Mouse (Mus musculus) urinary bladder, postnatal 4 days (tissue): ENCODE measurements around the gene Oaz2.

ENCODE experiments used
- DNase-seq, 2 experiments: peaks; one replicate each; pipeline ENCODE4 v3.0.0; 2021 to 2022; ENCODE audit warnings: low spot score in 2 of 2

The Oaz2 gene

DNA sequence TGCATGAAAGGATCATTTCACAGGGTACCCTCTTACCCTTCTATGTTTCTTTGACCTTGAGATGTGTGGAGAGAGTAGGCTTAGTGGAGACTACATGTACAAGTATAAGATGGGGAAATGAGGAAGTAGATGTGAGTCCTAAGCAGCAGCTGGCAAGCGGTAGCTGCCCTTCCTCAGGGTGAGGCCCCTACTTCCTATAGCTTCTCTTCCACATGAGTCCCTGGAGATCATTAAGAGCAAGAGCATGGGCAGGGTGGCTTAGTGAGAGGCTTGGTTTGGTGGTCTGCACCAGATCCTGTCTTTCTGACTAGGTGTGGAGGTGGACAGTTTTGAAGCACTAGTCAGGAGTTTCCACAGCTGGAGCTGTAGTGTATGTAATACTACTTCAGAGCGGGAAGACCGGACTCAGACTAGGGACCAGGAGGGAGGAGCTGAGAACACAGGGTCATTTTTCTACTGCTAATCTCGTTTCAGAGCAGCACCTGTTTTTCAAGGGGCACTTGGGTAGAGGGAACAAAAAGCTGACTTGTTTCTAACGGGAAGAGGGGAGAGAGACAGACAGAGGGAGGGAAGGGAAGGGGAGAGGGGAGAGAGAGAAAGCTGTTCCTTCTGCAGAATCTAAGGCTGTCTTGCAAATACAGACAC lies 25.3 kb downstream of the Oaz2 start:
- no peak for DNase-seq

DNA sequence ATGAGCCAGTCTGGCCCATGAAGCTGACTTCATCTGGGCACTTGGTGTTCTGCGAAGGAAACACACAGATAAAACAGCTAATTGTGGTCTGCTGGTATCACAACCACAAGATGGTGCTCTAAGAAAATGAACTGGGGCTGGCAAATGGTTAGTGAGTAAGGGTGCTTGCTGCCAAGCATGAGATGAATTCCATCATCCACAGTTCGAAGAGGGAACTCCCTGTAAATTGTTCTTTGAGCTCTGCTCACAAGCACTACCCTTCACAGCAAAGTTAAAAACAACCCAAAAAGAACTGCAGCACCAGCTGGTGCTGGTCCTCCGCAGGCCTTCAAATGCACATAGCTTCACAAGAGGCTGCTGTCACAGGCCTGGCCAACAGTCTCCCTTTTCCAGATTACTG lies 27.8 kb downstream of the Oaz2 start:
- DNase-seq: no peak

DNA sequence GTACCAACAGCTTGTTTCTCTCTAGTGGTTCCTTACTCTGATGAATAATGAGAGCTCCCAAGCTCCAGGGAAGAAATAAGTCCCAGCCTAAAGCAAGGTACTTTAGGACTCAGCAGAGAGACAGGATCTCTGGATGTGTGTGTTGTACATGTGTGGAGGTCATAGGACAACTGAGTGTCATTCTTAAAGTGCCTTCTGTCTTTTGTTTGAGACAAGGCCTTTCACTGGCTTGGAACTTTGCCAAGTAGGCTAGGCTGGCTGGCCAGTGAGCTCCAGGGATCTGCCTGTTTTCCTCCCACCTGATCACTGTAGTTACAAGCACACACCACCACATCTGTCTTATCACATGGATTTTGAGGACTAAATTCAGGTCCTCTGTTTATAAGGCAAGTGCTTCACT lies 28.5 kb downstream of the Oaz2 start:
- no peak for DNase-seq

DNA sequence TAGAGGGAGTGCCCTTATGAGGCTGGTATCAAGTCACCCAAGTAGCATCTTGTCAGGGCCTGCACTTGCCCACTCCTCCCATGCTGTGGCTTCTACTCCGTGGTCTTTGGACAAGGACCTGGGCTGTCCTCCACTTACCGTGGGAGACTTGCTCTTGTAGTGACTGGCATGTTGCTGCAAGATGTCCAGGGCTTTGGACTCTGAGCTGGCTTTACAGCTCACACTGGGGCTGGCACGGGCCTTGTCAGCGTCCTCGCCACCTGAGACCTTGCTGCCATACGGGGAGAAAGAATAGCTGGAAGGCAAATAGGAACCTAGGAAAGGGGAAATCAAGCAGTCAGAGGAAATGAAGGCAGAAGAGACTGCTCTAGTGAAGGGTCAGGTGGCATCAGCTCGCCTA lies 29.6 kb downstream of the Oaz2 start:
- DNase-seq: no peak

DNA sequence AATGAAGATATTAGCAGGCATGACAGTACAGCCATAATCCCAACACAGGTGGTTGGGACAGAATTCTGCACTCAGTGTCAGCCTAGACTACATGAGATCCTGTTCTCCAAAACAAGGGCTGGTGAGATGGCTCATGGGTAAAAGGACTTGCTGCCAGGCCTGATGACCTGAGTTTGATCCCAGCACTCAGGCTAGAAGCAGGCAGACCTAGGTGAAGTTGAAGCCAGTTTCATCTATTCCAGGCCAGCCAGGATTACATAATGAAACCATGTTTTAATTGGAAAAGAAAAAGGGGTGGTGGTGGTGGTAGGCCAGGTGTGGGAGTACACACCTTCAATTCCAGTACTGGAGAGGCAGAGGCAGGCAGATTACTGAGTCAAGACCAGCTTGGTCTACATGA lies 30.2 kb downstream of the Oaz2 start:
- no peak for DNase-seq

DNA sequence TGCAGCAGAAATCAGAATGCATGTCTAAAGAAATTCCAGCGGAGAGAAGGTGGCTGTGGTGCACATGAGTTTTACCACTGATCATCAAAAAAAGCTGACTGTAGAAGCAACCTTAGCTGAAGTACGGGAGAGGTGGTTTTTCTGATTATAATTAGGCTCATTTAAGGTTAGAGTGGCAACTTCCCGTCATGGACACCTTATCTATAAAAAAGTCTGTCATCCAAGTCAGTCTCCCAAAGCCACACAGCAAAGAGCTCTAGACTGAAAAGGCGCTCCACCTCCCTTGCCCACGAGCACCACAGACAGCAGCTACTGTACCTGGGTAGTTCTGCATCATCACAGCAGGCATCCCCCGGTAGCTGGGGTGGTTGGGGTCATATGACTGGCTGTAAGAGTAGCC lies 32.7 kb downstream of the Oaz2 start:
- no peak for DNase-seq

DNA sequence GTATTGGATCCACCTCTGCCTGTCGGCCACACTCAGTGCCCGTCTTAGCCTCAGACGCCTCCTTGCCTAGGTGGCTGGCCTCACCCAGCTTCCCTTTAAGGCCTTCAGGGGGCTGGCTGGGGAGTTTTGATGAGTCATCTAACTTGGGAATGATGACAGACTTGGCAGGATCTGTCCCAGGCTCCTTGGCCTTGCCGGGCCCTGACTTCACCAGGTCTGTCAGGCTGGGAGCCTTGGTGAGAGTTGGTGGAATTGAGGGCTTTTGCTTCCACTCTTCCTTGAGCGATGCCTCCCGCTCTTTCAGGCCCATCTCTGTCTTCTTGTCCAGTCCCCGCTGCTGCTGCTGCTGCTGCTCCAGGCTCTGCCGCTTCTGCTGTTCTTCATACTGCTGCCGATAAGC lies 34.5 kb downstream of the Oaz2 start:
- DNase-seq: no peak

DNA sequence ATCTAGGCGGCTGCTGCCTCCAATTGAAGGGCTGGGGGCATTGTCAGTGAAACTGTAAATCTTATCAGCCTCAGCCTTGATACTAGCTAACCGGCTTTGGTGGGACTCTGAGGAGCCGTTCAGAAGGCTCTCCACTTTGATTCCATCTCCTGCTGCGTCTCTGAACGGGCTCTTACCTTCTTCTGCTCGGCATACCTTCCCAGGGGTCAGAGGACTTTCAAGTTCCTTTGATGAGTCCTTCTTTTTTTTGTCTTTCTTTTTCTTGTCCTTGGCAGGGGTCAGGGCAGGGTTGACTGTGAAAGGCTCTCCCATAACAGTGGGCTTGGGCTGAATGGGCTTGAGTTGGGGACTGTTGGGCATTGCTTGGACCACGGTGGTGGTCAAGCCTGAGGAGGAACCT lies 35.4 kb downstream of the Oaz2 start:
- no peak for DNase-seq

DNA sequence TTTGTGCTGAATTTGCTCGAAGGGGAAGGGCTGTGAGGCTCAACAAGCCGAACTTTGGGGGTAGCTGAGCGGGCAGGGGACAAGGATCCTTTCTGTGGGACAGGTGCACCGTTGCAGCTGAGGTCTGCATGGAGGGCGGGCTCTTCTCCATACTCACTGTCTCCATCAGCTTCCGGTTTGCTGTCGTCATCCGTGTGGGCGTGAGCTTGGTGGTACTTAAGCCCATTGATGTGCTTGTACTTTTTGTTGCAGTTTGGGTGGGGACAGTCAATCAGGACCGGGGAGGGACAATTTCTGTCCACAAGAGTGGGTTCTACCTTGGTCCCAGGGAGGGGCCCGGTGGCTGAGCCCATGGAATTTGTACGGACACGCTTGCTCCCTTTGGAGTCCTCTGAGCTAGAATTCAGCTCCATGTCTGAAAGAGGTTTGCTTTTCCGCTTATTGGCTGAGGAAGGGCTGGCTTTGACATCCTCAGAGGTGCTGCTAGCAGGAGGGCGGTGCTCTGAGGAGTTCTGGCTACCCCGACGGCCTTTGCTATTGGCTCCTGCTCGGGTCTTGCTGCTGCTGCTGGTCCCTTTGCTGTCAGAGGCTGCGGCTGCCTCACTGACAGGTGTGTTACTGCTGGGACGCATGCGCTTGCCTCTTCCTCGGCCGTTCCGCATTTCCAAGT lies 36.3 kb downstream of the Oaz2 start:
- DNase-seq: no peak

DNA sequence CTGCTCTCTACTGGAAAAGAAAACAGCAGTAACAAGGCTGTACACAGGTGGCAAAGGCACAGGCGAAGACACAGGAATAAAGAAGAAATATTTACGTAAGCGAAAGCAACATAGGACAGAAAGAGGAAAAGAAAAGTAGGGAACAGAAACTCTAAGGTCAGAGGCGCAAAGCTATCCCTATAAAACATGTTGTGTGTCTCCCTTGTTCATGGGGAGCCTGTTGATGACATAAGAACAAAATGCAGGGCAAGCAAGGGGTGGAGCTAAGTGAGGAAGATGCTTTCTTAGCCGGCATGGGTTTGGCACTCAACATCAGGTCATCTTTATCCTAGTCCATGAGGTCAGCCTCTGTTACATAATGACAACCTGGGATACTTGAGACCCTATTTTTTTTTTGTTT lies 50.4 kb downstream of the Oaz2 start:
- no peak for DNase-seq

DNA sequence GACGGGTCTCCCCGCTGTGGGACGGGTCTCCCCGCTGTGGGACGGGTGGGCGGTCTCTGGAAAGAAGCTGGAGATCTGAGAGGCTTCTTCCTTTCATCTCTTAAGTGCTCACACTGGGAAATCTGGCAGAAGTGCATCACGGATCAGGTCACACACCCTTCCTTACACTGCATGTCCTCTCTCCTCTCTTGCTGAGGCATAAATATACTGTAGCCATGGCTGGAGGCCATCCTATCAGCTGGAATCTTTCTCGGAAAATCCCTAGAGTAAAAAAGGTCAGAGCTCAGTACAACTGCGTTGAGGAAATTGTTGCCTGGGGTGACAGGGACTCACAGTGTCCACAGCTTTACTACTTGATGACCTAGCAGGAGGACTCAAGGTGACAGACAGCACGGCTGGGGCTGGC lies 53.4 kb downstream of the Oaz2 start:
- DNase-seq: no peak

DNA sequence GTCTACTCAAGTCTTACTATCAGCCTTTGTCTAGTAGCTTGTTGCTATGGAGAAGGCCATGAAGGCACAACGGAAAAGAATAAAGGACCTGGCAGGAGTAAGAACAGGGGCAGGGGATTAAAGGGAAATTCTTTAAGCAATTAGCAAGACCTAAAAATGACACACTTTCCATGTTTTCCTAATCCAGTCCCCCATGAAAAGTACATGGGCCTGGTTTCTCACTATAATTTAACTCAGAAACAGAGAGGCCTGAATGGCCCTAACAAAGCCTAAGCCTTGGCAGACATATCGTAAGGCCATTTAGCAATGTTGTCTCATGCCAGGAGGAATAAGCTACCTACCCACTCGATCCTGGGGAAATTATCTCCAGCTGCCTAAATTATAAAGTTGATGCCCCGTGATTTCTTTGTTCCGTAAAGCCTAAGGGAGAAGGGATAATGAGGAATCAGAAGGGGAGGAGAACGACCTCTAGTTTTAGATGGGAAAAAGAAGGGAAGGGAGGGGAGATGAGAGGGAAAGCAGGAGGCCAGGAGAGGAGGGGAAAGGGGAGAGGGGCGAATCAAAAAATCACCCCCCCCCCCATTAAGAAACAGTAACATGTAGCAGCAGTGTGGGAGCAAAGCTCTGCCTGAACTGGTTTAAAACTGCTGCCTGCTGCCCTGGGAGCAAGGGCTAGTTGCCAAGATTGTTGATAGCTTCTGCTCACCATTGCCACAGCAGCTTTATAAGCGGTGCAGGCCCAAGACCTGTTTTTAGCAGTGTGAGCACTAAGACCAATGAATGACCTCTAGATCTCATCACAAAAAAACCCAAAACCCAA lies 56.9 kb downstream of the Oaz2 start:
- DNase-seq: no peak

DNA sequence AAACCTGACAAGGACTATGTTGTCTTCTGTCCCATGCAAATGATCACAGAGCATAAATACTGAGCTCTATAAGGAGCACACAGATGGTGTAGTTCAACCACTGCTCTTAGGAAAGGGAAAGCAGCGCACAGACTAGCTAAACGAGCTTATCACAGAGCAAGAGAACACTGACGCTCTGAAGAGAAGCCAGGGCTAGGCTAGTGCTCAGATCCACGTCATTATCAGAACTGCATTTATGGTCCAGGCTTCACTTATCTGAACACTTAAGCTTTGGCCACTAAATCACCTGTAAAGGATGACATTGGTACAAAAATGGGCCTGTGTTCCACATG lies 57.5 kb downstream of the Oaz2 start:
- DNase-seq: no peak

DNA sequence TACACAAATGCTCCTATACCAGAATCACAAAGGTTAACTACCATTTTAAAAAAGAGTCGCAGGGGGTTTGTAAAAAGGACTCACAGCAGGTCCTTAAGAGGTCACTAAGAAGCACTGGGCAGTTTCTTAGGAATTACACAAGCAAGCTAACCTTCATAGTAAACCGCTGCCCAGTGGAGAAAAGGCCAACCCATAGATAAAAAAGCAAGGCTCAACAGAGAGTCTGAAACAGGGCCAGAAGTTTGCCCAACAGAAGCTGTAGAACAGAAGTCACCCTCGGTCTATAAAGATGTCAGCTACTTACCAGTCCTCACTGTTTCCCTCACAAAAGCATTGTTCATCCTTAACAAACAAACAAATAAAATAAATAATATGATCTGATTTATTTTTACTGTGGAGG lies 58.6 kb downstream of the Oaz2 start:
- DNase-seq: no peak

DNA sequence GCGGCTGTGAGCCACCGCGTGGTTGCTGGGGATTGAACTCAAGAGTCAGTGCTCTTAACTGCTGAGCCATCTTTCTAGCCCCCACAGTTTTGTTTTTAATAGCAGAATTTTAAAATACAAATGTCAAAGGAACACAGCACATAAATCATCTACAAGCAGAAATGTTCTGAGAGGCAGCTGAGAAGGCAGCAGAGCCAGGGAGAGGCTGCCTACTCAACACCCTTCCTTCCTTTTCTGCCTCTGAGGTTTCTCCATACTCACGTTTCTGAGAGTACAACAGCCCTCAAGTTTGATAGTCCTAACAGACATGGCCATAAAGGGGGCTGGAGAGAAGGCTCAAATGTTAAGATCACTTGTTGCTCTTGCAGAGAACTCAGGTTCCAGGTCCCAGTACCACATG lies 59.7 kb downstream of the Oaz2 start:
- DNase-seq: no peak

DNA sequence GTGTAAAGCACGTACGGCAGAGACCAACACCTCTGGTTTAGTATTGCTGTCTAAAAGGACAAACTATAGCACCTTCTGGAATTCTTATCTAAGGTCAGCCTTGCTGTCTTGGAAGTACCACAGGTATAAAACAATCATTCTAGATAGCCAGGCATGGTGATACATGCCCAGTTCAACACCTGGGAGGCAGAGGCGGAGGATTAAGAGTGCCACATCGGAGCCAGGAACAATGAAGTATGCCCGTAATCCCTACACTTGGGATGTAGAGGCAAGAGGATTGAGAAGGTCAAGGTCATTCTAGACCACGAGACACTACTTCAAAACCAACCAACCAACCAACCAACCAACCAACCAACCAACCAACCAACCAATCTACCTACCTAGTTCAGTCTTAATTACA lies 60.8 kb downstream of the Oaz2 start:
- no peak for DNase-seq

DNA sequence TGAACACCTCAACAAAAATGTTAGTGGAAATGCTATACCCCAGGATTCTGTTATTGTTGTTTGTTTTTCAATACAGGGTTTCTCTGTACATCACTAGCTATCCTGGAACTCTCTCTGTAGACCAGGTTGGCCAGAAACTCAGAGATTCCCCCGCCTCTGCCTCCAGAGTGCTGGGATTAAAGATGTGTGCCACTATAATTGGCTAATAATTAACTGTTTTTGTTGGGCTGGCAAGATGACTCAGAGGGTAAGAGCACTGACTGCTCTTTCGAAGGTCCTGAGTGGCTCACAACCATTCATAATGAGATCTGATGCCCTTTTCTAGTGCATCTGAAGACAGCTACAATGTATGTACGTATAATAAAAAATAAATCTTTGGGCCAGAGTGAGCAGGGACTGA lies 67.1 kb downstream of the Oaz2 start:
- DNase-seq: no peak
